14 mouse cellular contexts compared by ENCODE assay signal in genomic region chr6:125726408-125726807, GRCm38 (mm10). TPM values are rescaled to one million over a fixed set of nuclear protein-coding genes. Genes with fewer than 3 reads are reported as not detected.
DNase-seq lines count a peak whose midpoint lies in the region; ATAC-seq and TF ChIP-seq lines count a peak whose summit lies in the region.
"Had no signal": no experiment of that assay in that cellular context is flagged by ENCODE, and none has a peak within 500 bp of the region (broad histone marks: within the 10 kb centered on the region; RNA-seq: fewer than 3 reads in every experiment).

No protein-coding gene starts in this region.

- DNase-seq in kidney, postnatal 0 days (ENCODE audit: low spot score), result no peak
- DNase-seq in 3T3-L1 (ENCODE audit: low read depth, low spot score) (peak; percentile 19), A20 (ENCODE audit: low read depth, low spot score) (peak; percentile 10)
- DNase-seq in c-Kit-positive CD71-positive TER-119-negative erythroid progenitor cells, embryonic 14.5 days (ENCODE audit: low read depth), result peak; percentile 5
- DNase-seq in adrenal gland, adult (ENCODE audit: inconsistent age in 2 of 2, low spot score in 1 of 2), result no peak
- DNase-seq in spleen, adult 12 weeks (ENCODE audit: low spot score), result no peak
- DNase-seq: adrenal gland, postnatal 10 days; gastrocnemius, postnatal 25 days; liver, embryonic 13.5 days had no signal

- H3K4me1 ChIP-seq in kidney, postnatal 0 days (replicated peaks; ENCODE audit: insufficient read depth, low read length), result no peaks in the 10 kb centered on the region
- no peaks in the 10 kb centered on the region for H3K4me1 ChIP-seq in kidney, embryonic 16.5 days (ENCODE audit: insufficient read depth, low read length)
- H3K4me1 ChIP-seq: embryonic facial prominence, embryonic 15.5 days; forebrain, embryonic 15.5 days; heart, embryonic 15.5 days; liver, embryonic 13.5 days had no signal

- no peak overlapping the region for H3K4me2 ChIP-seq in kidney, postnatal 0 days (ENCODE audit: low read length)
- H3K4me2 ChIP-seq in kidney, embryonic 16.5 days (replicated peaks; ENCODE audit: low read depth, low read length), result no peak overlapping the region
- H3K4me2 ChIP-seq: embryonic facial prominence, embryonic 15.5 days; forebrain, embryonic 15.5 days; heart, embryonic 15.5 days; liver, embryonic 13.5 days had no signal

- no peak for ATAC-seq in kidney, postnatal 0 days (replicated peaks; ENCODE audit: low FRiP score, low read depth)
- ATAC-seq in kidney, embryonic 16.5 days (ENCODE audit: low FRiP score, low TSS enrichment), result no peak
- ATAC-seq: forebrain, embryonic 15.5 days; midbrain, embryonic 16.5 days had no signal

- TF ChIP-seq CTCF in kidney, postnatal 0 days (IDR thresholded peaks at IDR 0.05; ENCODE audit: low read depth), result peak; percentile 28; the same call in 1 of the 2 replicates

- H3K9me3 ChIP-seq in kidney, postnatal 0 days (replicated peaks; ENCODE audit: low read length), result no peaks in the 10 kb centered on the region
- H3K9me3 ChIP-seq in kidney, embryonic 16.5 days (ENCODE audit: low read length), result peaks cover 6% of the 10 kb centered on the region; the same call in 1 of the 2 replicates
- H3K9me3 ChIP-seq: embryonic facial prominence, embryonic 15.5 days; forebrain, embryonic 15.5 days; heart, embryonic 15.5 days; liver, embryonic 13.5 days had no signal

- H3K27me3 ChIP-seq in kidney, postnatal 0 days (ENCODE audit: insufficient read depth, low read length), result no peaks in the 10 kb centered on the region
- no peaks in the 10 kb centered on the region for H3K27me3 ChIP-seq in kidney, embryonic 16.5 days (ENCODE audit: insufficient read depth, low read length)
- H3K27me3 ChIP-seq: embryonic facial prominence, embryonic 15.5 days; forebrain, embryonic 15.5 days; heart, embryonic 15.5 days; liver, embryonic 13.5 days had no signal

- no peak overlapping the region for H3K27ac ChIP-seq in kidney, postnatal 0 days
- no peak overlapping the region for H3K27ac ChIP-seq in kidney, embryonic 16.5 days (ENCODE audit: low read length)
- H3K27ac ChIP-seq: embryonic facial prominence, embryonic 15.5 days; forebrain, embryonic 15.5 days; heart, embryonic 15.5 days; liver, embryonic 13.5 days had no signal

- 83% methylated on average over 2 of the region's 2 CpGs for WGBS in kidney, postnatal 0 days
- 71% methylated on average over 2 of the region's 2 CpGs for WGBS in kidney, embryonic 16.5 days

- H3K4me3 ChIP-seq in kidney, postnatal 0 days (replicated peaks; ENCODE audit: low read depth, low read length), result no peak overlapping the region
- no peak overlapping the region for H3K4me3 ChIP-seq in kidney, embryonic 16.5 days (ENCODE audit: low read length)
- H3K4me3 ChIP-seq: embryonic facial prominence, embryonic 15.5 days; forebrain, embryonic 15.5 days; heart, embryonic 15.5 days; liver, embryonic 13.5 days had no signal

- no peak overlapping the region for H3K9ac ChIP-seq in kidney, postnatal 0 days (ENCODE audit: low read depth, low read length)
- H3K9ac ChIP-seq in kidney, embryonic 16.5 days (replicated peaks; ENCODE audit: low read length), result no peak overlapping the region
- H3K9ac ChIP-seq: embryonic facial prominence, embryonic 15.5 days; forebrain, embryonic 15.5 days; heart, embryonic 15.5 days; liver, embryonic 13.5 days had no signal

- H3K36me3 ChIP-seq in kidney, postnatal 0 days (ENCODE audit: insufficient read depth, low read length), result no peaks in the 10 kb centered on the region
- H3K36me3 ChIP-seq in kidney, embryonic 16.5 days (ENCODE audit: insufficient read depth, low read length), result no peaks in the 10 kb centered on the region
- H3K36me3 ChIP-seq: embryonic facial prominence, embryonic 15.5 days; forebrain, embryonic 15.5 days; heart, embryonic 15.5 days; liver, embryonic 13.5 days had no signal

RNA-seq across cellular contexts. Expression of gene Ano2, which starts 36.2 kb away (rescaled TPM):
- 0.23 and 0.33 TPM in 2 replicates for polyA plus RNA-seq in kidney, postnatal 0 days (2015; fragmentation: Nextera tagmentation; extraction: Ambion mirVana)
- 0.18 and 0.30 TPM in 2 replicates for polyA plus RNA-seq in kidney, embryonic 16.5 days (2015; fragmentation: Nextera tagmentation; extraction: Ambion mirVana)

Comparison
In these comparisons a context has a peak if more than half of its experiments do, and no peak if none do; other contexts are left out.
1. DNase-seq: peak in 3T3-L1 (single experiment), A20 (single experiment) and c-Kit-positive CD71-positive TER-119-negative erythroid progenitor cells, embryonic 14.5 days (single experiment); none in kidney, postnatal 0 days (single experiment), adrenal gland, adult (0 of 2) and spleen, adult 12 weeks (single experiment).